Mouse (Mus musculus) E14TG2a.4 (cell line): ENCODE data around the gene Sv2b.

ENCODE experiments used
- CTCF ChIP-seq: conservative IDR thresholded peaks from 2 replicates; pipeline ENCODE4 v1.5.1; 2014; ENCODE audit warnings: low read length
- NANOG ChIP-seq: IDR thresholded peaks from 2 replicates; pipeline ENCODE4 v1.6.1; 2014; ENCODE audit warnings: borderline replicate concordance, low read length, mixed read lengths

DNA sequence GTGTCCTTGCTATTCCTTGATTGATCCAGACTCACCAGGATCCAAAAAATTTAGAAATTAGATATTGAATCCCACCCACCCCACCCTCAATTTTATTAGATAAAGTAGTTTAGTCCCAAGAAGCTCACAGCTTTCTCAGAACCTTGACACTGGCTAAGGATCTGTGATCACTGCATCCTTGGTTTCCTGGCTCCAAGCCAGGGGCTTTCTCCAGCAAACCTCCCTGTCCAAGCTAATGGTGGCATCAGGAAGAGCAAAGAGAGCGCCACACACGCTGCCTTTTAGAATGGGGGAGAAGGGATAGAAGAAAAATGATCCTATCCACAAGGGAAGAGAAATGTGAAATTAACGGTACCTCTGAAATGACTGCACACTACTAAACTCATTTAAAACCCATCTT is 141.6 kb downstream of the Sv2b start:
- TF ChIP-seq CTCF: no peak
- TF ChIP-seq NANOG: no peak
